Mouse (Mus musculus) gonadal fat pad, adult 2 months (tissue): ENCODE results near the gene Gm6482. TPM values are rescaled to one million over a fixed set of nuclear protein-coding genes. Genes with fewer than 3 reads are reported as not detected.
"Not testable (repeated sequence)": the region's sequence is repeated elsewhere in the genome, so short reads cannot be mapped to it uniquely, and the experiment has no call there.

Experiments used
- DNase-seq: peaks from one replicate; pipeline ENCODE4 v3.0.0-alpha.2; 2012; ENCODE audit warnings: low read depth
- polyA plus RNA-seq: library from polyadenylated mRNA; depleted of rRNA; stranded (reverse); fragments of >200 nt; gene quantifications from 2 replicates; pipeline ENCODE4 v1.2.3, GENCODE M21; 2012; rRNA removed

Gene Gm6482
- polyA plus RNA-seq = not detected in 2 replicates

DNA sequence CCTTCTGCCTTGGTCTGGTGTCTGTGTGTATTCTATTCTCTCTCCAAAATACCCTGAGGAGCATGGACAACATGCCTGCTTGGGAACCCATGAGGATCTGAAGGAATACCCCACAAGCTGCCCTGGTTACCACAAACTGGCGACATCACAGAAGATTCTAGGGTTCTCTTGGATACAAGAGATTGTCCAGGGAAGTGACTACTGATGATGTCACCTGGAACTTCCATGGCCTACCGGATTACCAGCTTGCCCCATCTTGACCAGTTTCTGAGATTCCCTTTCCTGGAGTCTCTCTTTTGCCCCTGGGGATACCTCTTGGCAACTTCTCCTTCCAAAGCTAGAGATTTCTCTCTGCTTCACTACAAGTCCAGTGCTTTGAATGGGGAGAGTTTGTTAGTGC is at the start of gene Gm6482:
Gene Gm6482 (minus strand): TSS at position 101 of the 400 bp plus-strand sequence.
- not testable (repeated sequence) for DNase-seq

DNA sequence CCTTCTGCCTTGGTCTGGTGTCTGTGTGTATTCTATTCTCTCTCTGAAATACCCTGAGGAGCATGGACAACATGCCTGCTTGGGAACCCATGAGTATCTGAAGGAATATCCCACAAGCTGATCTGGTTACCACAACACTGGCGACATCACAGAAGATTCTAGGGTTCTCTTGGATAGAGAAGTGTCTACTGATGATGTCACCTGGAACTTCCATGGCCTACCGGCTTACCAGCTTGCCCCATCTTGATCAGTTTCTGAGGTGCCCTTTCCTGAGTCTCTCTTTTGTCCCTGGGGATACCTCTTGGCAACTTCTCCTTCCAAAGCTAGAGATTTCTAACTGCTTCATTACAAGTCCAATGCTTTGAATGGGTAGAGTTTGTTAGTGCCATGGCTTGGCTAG is 45.3 kb upstream of the Gm6482 start, which contains the start of gene Gm7954:
Gene Gm7954 (minus strand): TSS at position 101 of the 400 bp plus-strand sequence.
- DNase-seq = not testable (repeated sequence)

DNA sequence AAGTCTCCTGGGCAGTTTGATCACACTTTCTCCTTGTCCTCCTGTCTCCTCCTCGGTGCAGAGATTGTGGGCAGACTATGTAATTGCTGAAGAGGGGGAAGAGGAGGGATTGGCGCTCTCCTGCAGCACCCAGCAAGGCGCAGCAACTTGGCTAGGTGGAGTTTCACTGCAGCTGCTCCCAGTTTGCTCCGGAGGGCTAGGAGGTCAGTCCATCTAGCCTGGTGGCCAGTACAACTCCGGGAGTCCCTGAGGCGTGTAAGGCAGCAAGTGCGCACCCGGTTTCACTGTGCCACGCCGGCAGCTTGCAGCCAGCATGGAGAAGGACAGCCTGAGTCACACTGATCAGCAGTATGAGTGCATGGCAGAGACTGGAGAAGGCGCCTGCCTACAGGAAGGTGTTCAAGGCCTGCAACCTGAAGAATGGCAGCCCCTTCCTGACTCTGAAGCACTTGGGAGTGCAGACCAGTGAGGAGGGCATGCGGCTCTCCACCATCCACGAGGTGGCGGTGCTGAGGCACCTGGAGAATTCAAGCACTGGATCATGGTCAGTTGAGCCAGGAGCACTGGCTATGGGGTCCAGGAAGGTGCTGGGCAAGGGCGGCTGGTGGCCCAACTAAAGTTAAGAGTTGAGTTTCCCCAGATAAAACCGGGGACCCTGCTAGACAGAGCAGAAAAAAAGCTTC is 17.5 kb upstream of the Gm6482 start:
- DNase-seq = not testable (repeated sequence)

DNA sequence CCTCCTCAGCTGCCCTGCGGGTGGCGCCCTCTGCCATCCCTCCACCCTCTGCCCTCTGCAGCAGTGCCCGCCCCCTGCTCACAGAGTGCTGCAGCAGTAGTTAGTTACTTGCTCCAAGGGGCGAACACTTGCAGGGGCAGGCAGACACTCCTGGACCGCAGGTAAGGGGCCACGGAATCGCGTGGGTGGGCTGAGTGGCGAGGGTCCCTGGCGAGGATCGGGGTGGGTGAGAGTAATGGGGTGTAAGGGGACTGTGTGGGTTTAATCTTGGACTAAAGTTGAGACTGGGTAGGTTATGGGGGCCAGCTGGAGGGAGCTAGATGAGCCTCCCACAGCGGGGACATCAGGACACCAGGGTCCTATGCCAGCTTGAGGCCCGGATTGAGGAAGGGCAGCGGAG is 16.6 kb upstream of the Gm6482 start:
- not testable (repeated sequence) for DNase-seq

DNA sequence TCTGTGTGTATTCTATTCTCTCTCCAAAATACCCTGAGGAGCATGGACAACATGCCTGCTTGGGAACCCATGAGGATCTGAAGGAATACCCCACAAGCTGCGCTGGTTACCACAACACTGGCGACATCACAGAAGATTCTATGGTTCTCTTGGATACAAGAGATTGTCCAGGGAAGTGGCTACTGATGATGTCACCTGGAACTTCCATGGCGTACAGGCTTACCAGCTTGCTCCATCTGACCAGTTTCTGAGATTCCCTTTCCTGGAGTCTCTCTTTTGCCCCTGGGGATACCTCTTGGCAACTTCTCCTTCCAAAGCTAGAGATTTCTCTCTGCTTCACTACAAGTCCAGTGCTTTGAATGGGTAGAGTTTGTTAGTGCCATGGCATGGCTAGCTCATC is 21.8 kb downstream of the Gm6482 start, which contains the start of gene Gm7945:
Gene Gm7945 (minus strand): TSS at position 101 of the 400 bp plus-strand sequence.
- DNase-seq = not testable (repeated sequence)

Other genes starting within 250 kb of the Gm6482 start
- gene Sftpd, start 223.1 kb downstream of the Gm6482 start, polyA plus RNA-seq = 0.08 and 0.22 TPM in 2 replicates
- not detected in 2 replicates for gene Gm2832, start 129.5 kb downstream of the Gm6482 start, polyA plus RNA-seq
- gene Gm5798, start 59.7 kb downstream of the Gm6482 start, polyA plus RNA-seq = not detected in 2 replicates
- not detected in 2 replicates for gene Gm7945, start 21.9 kb downstream of the Gm6482 start, polyA plus RNA-seq
- gene Gm7954, start 45.2 kb upstream of the Gm6482 start, polyA plus RNA-seq = not detected in 2 replicates
- gene Gm3486, start 81.2 kb upstream of the Gm6482 start, polyA plus RNA-seq = not detected in 2 replicates
- not detected in 2 replicates for gene Gm7970, start 147.3 kb upstream of the Gm6482 start, polyA plus RNA-seq
- not detected in 2 replicates for gene 1700049E17Rik2, start 164.9 kb upstream of the Gm6482 start, polyA plus RNA-seq
- gene Gm3072, start 216.3 kb upstream of the Gm6482 start, polyA plus RNA-seq = not detected in 2 replicates
- gene Gm3676, start 238.2 kb upstream of the Gm6482 start, polyA plus RNA-seq = not detected in 2 replicates